Mouse (Mus musculus) midbrain, postnatal 0 days (tissue): ENCODE measurements at regions not wholly inside any gene's neighbourhood (a gene's known extent, or its start where the extent isn't known, plus 50 kb on each side); places are given as distances from the start of the nearest gene placed in this dataset.
A peak's percentile ranks its signal among the peaks of the same experiment; 100 is the strongest.

Experiments used
- ATAC-seq: fragments of 200-750 bp; cut with Nextera tagmentation; 2 replicates; pipeline ENCODE4 v1.8.0; 2017; ENCODE audit warnings: moderate number of reproducible peaks, mild to moderate bottlenecking, moderate TSS enrichment, moderate library complexity; ENCODE audit not compliant: low FRiP score
- DNase-seq: peaks from one replicate; pipeline ENCODE4 v3.0.0-alpha.2; 2015; ENCODE audit warnings: low spot score
- H3K27ac ChIP-seq: fragments of 300-500 bp; sonication (generic); 2 replicates; pipeline ENCODE4 v1.5.1; 2014; ENCODE audit warnings: low read depth, mild to moderate bottlenecking, low read length, mixed read lengths
- H3K27me3 ChIP-seq: fragments of 300-500 bp; sonication (generic); 2 replicates; pipeline ENCODE4 v1.6.1; 2014; ENCODE audit warnings: low read length, control low read depth, mixed read lengths; ENCODE audit not compliant: insufficient read depth
- H3K36me3 ChIP-seq: fragments of 300-500 bp; sonication (generic); 2 replicates; pipeline ENCODE4 v1.6.1; 2014; ENCODE audit warnings: low read length, control low read depth, mixed read lengths; ENCODE audit not compliant: insufficient read depth
- H3K4me1 ChIP-seq: fragments of 300-500 bp; sonication (generic); 2 replicates; pipeline ENCODE4 v1.6.1; 2014; ENCODE audit warnings: mild to moderate bottlenecking, control low read depth, antibody characterized with exemption, low read length, mixed read lengths; ENCODE audit not compliant: insufficient read depth
- H3K4me2 ChIP-seq: fragments of 300-500 bp; sonication (generic); 2 replicates; pipeline ENCODE4 v1.6.1; 2014; ENCODE audit warnings: low read depth, mild to moderate bottlenecking, low read length, mixed read lengths; ENCODE audit not compliant: poor library complexity, severe bottlenecking
- H3K4me3 ChIP-seq: fragments of 300-500 bp; sonication (generic); 2 replicates; pipeline ENCODE4 v1.5.1; 2014; ENCODE audit warnings: low read depth, mild to moderate bottlenecking, low read length, moderate library complexity
- H3K9ac ChIP-seq: fragments of 300-500 bp; sonication (generic); replicated peaks from 2 replicates; pipeline ENCODE4 v1.6.1; 2014; ENCODE audit warnings: mild to moderate bottlenecking, low read length, moderate library complexity, mixed read lengths; ENCODE audit not compliant: poor library complexity, severe bottlenecking
- H3K9me3 ChIP-seq: fragments of 300-500 bp; sonication (generic); 2 replicates; pipeline ENCODE4 v1.6.1; 2016; ENCODE audit warnings: low read length, control low read depth
- CTCF ChIP-seq: IDR thresholded peaks from 2 replicates; pipeline ENCODE4 v1.5.1; 2016; ENCODE audit warnings: antibody characterized with exemption, mild to moderate bottlenecking
- WGBS: fragments of 180-500 bp; shearing (Covaris S2); extraction: QIAGEN DNeasy Blood & Tissue Kit; methylation state at CpG from one replicate; pipeline ENCODE4 v1.1.7; 2014; 5-methylcytosine and 5-hydroxymethylcytosine counted together

- Histone ChIP-seq H3K9ac (no peak overlapping the region), H3K9me3 (no peaks in the 10 kb centered on the region), H3K4me2 (no peak overlapping the region), H3K27me3 (no peaks in the 10 kb centered on the region), H3K4me3 (no peak overlapping the region), H3K36me3 (no peaks in the 10 kb centered on the region), H3K27ac (no peak overlapping the region), H3K4me1 (no peaks in the 10 kb centered on the region)
- TF ChIP-seq CTCF, result no peak
- 81% methylated on average over 10 of the region's 10 CpGs for WGBS
- peak; percentile 64 for DNase-seq
- no peak for ATAC-seq
Measured at GRCm38 (mm10) chr5:111527741-111528140, 110.6 kb downstream of the Mn1 start.

GRCm38 (mm10) chr5:111529096-111529495 lies 111.9 kb downstream of the Mn1 start:
- no peak overlapping the region for H3K4me3 ChIP-seq
- no peak overlapping the region for H3K9ac ChIP-seq
- ATAC-seq (peak; percentile 69; the same call in 1 of the 2 replicates), DNase-seq (peak; percentile 78)
- H3K36me3 ChIP-seq, result no peaks in the 10 kb centered on the region
- 20% methylated on average over 9 of the region's 9 CpGs for WGBS
- no peaks in the 10 kb centered on the region for H3K27me3 ChIP-seq
- no peak overlapping the region for H3K4me2 ChIP-seq
- no peak for TF ChIP-seq CTCF
- H3K4me1 ChIP-seq, result no peaks in the 10 kb centered on the region
- H3K9me3 ChIP-seq, result no peaks in the 10 kb centered on the region
- no peak overlapping the region for H3K27ac ChIP-seq

GRCm38 (mm10) chr5:111530628-111531524 lies 113.7 kb downstream of the Mn1 start:
- Histone ChIP-seq H3K4me2 (no peak overlapping the region), H3K27me3 (no peaks in the 10 kb centered on the region), H3K4me1 (peaks cover under 1% of the 10 kb centered on the region; the same call in 1 of the 2 replicates), H3K9ac (no peak overlapping the region), H3K36me3 (no peaks in the 10 kb centered on the region), H3K9me3 (no peaks in the 10 kb centered on the region), H3K27ac (no peak overlapping the region), H3K4me3 (no peak overlapping the region)
- 20% methylated on average over 25 of the region's 26 CpGs for WGBS
- TF ChIP-seq CTCF, result no peak
- ATAC-seq (0 out of 2 replicates have a peak, but pooled peaks have one; percentile 39), DNase-seq (no peak)

- ATAC-seq, result no peak
- no peaks in the 10 kb centered on the region for H3K36me3 ChIP-seq
- H3K4me3 ChIP-seq, result no peak overlapping the region
- H3K4me2 ChIP-seq, result no peak overlapping the region
- H3K27ac ChIP-seq, result no peak overlapping the region
- no peaks in the 10 kb centered on the region for H3K27me3 ChIP-seq
- H3K9ac ChIP-seq, result no peak overlapping the region
- no peaks in the 10 kb centered on the region for H3K9me3 ChIP-seq
- H3K4me1 ChIP-seq, result peaks cover 6% of the 10 kb centered on the region; the same call in 1 of the 2 replicates
- TF ChIP-seq CTCF, result no peak
- 87% methylated on average over 9 of the region's 9 CpGs for WGBS
- peak; percentile 30 for DNase-seq
Measured at GRCm38 (mm10) chr5:111532446-111533035, 115.4 kb downstream of the Mn1 start.

- Histone ChIP-seq H3K27me3 (no peaks in the 10 kb centered on the region), H3K9ac (no peak overlapping the region), H3K4me2 (no peak overlapping the region), H3K4me3 (no peak overlapping the region), H3K27ac (0 out of 2 replicates have a peak overlapping the region, but pooled peaks have one; percentile 6), H3K36me3 (no peaks in the 10 kb centered on the region), H3K4me1 (peaks cover 6% of the 10 kb centered on the region; the same call in 1 of the 2 replicates), H3K9me3 (no peaks in the 10 kb centered on the region)
- TF ChIP-seq CTCF, result no peak
- ATAC-seq (no peak), DNase-seq (peak; percentile 62)
- 43% methylated on average over 13 of the region's 13 CpGs for WGBS
Measured at GRCm38 (mm10) chr5:111535978-111536377, 118.8 kb downstream of the Mn1 start.
